Mouse (Mus musculus) thymus, adult 2 months (tissue): Measurements from ENCODE around the gene Gm49510. TPM values are rescaled to one million over a fixed set of nuclear protein-coding genes. Genes with fewer than 3 reads are reported as not detected.

Experiments
- DNase-seq: peaks from one replicate; pipeline ENCODE4 v3.0.0; 2021
- H3K27ac ChIP-seq: fragments of 200-500 bp; 2 replicates; pipeline ENCODE4 v1.5.1; 2012; ENCODE audit warnings: low read length, control low read depth; ENCODE audit not compliant: control insufficient read depth, insufficient read depth
- H3K27me3 ChIP-seq: fragments of 200-500 bp; 2 replicates; pipeline ENCODE4 v1.6.1; 2012; ENCODE audit warnings: mild to moderate bottlenecking, low read length, moderate library complexity, mixed read lengths; ENCODE audit not compliant: control insufficient read depth, insufficient read depth
- H3K36me3 ChIP-seq: fragments of 200-500 bp; 2 replicates; pipeline ENCODE4 v1.6.1; 2012; ENCODE audit warnings: mild to moderate bottlenecking, low read length, moderate library complexity; ENCODE audit not compliant: control insufficient read depth, insufficient read depth
- H3K4me1 ChIP-seq: fragments of 200-500 bp; replicated peaks from 2 replicates; pipeline ENCODE4 v1.6.1; 2012; ENCODE audit warnings: low read length; ENCODE audit not compliant: control insufficient read depth, insufficient read depth
- H3K4me3 ChIP-seq: fragments of 200-500 bp; 2 replicates; pipeline ENCODE4 v1.5.1; 2012; ENCODE audit warnings: mild to moderate bottlenecking, low read length, control low read depth, moderate library complexity; ENCODE audit not compliant: control insufficient read depth, insufficient read depth
- CTCF ChIP-seq: fragments of 200-500 bp; IDR thresholded peaks from 2 replicates; pipeline ENCODE4 v1.5.1; 2012; ENCODE audit warnings: mild to moderate bottlenecking, control low read depth, low read length, moderate library complexity, borderline replicate concordance; ENCODE audit not compliant: control insufficient read depth, poor library complexity, insufficient read depth; ENCODE audit errors: extremely low read depth
- POLR2A ChIP-seq: fragments of 200-500 bp; IDR thresholded peaks from 2 replicates; pipeline ENCODE4 v1.6.1; 2012; ENCODE audit warnings: mild to moderate bottlenecking, low read length, control low read depth, moderate library complexity; ENCODE audit not compliant: control insufficient read depth, poor library complexity, insufficient read depth; ENCODE audit errors: extremely low read depth
- WGBS: fragments of 180-500 bp; shearing (Covaris S2); methylation state at CpG from one replicate; pipeline ENCODE4 v1.1.7; 2018; 5-methylcytosine and 5-hydroxymethylcytosine counted together
- polyA plus RNA-seq: library from polyadenylated mRNA; depleted of rRNA; stranded (reverse); fragments of >200 nt; gene quantifications from 2 replicates; pipeline ENCODE4 v1.2.3, GENCODE M21; 2012

Gm49510 gene
- polyA plus RNA-seq, 1 experiment, result 0.08 TPM

GRCm38 (mm10) chr15:78936403-78936802 lies 36.9 kb downstream of the Gm49510 start:
- H3K4me3 ChIP-seq, result no peak overlapping the region
- TF ChIP-seq CTCF, result no peak
- 93% methylated on average over 12 of the region's 12 CpGs for WGBS
- no peaks in the 10 kb centered on the region for H3K27me3 ChIP-seq
- H3K4me1 ChIP-seq, result peaks cover 9% of the 10 kb centered on the region
- peaks cover 24% of the 10 kb centered on the region for H3K36me3 ChIP-seq
- H3K27ac ChIP-seq, result no peak overlapping the region
- DNase-seq, result no peak

- 95% methylated on average over 10 of the region's 10 CpGs for WGBS
- no peaks in the 10 kb centered on the region for H3K27me3 ChIP-seq
- TF ChIP-seq CTCF (no peak), POLR2A (no peak)
- H3K4me1 ChIP-seq, result peaks cover 6% of the 10 kb centered on the region
- no peak for DNase-seq
- H3K36me3 ChIP-seq, result peaks cover 28% of the 10 kb centered on the region
- H3K4me3 ChIP-seq, result no peak overlapping the region
- H3K27ac ChIP-seq, result no peak overlapping the region
These were observed 37.8 kb downstream of the Gm49510 start for GRCm38 (mm10) chr15:78937311-78937710.

- no peak overlapping the region for H3K27ac ChIP-seq
- H3K4me1 ChIP-seq, result peaks cover 6% of the 10 kb centered on the region
- no peak overlapping the region for H3K4me3 ChIP-seq
- no peaks in the 10 kb centered on the region for H3K27me3 ChIP-seq
- H3K36me3 ChIP-seq, result peaks cover 28% of the 10 kb centered on the region
- DNase-seq, result no peak
- TF ChIP-seq CTCF (no peak), POLR2A (no peak)
- 98% methylated on average over 2 of the region's 2 CpGs for WGBS
These were observed 38.5 kb downstream of the Gm49510 start for GRCm38 (mm10) chr15:78937963-78938362.

GRCm38 (mm10) chr15:78940325-78940724 lies 40.9 kb downstream of the Gm49510 start:
- H3K4me3 ChIP-seq, result no peak overlapping the region
- DNase-seq, result no peak
- H3K36me3 ChIP-seq, result peaks cover 28% of the 10 kb centered on the region

GRCm38 (mm10) chr15:78942663-78943062 lies 43.2 kb downstream of the Gm49510 start:
- TF ChIP-seq POLR2A (no peak), CTCF (peak; percentile 81; the same call in 1 of the 2 replicates)
- Histone ChIP-seq H3K4me3 (no peak overlapping the region), H3K27me3 (peaks cover 9% of the 10 kb centered on the region), H3K36me3 (peaks cover 23% of the 10 kb centered on the region), H3K27ac (no peak overlapping the region), H3K4me1 (no peaks in the 10 kb centered on the region)
- DNase-seq, result peak; percentile 63
- WGBS, result 44% methylated on average over 9 of the region's 9 CpGs

More at GRCm38 (mm10) chr15:78940325-78940724, 40.9 kb downstream of the Gm49510 start:
- Histone ChIP-seq H3K27ac (no peak overlapping the region), H3K4me1 (peaks cover 6% of the 10 kb centered on the region), H3K27me3 (no peaks in the 10 kb centered on the region)
- TF ChIP-seq CTCF (no peak), POLR2A (no peak)
- 97% methylated on average over 13 of the region's 13 CpGs for WGBS

- TF ChIP-seq CTCF (no peak), POLR2A (no peak)
- 73% methylated on average over 7 of the region's 7 CpGs for WGBS
- Histone ChIP-seq H3K36me3 (peaks cover 5% of the 10 kb centered on the region), H3K4me3 (no peak overlapping the region), H3K27ac (no peak overlapping the region), H3K4me1 (no peaks in the 10 kb centered on the region), H3K27me3 (peaks cover 20% of the 10 kb centered on the region)
- no peak for DNase-seq
These were observed 46.8 kb downstream of the Gm49510 start for GRCm38 (mm10) chr15:78946232-78946631.

GRCm38 (mm10) chr15:78947657-78948056 lies 48.2 kb downstream of the Gm49510 start, which contains the start of gene Triobp:
TSS of gene Triobp (plus strand) at chr15:78947724.
- H3K4me3 ChIP-seq, result no peak within 1 kb of the TSS
- DNase-seq, result no peak
- 3% methylated on average over 24 of the region's 24 CpGs for WGBS
- peaks cover 20% of the 10 kb centered on the region for H3K27me3 ChIP-seq
- H3K27ac ChIP-seq, result no peak within 1 kb of the TSS
- no peaks in the 10 kb centered on the region for H3K36me3 ChIP-seq
- TF ChIP-seq POLR2A (no peak), CTCF (no peak)
- H3K4me1 ChIP-seq, result no peaks in the 10 kb centered on the region

GRCm38 (mm10) chr15:78948152-78948725 lies 48.8 kb downstream of the Gm49510 start:
- H3K27ac ChIP-seq, result no peak overlapping the region
- TF ChIP-seq POLR2A, result no peak
- no peak for TF ChIP-seq CTCF
- no peak for DNase-seq
- no peak overlapping the region for H3K4me3 ChIP-seq
- H3K36me3 ChIP-seq, result no peaks in the 10 kb centered on the region
- WGBS, result 6% methylated on average over 11 of the region's 11 CpGs
- peaks cover 20% of the 10 kb centered on the region for H3K27me3 ChIP-seq
- H3K4me1 ChIP-seq, result no peaks in the 10 kb centered on the region
